Mouse (Mus musculus): ENCODE results near the gene Pan2. TPM values are rescaled to one million over a fixed set of nuclear protein-coding genes. Genes with fewer than 3 reads are reported as not detected.
"Not testable (repeated sequence)": the region's sequence is repeated elsewhere in the genome, so short reads cannot be mapped to it uniquely, and the experiment has no call there.

The Pan2 gene
- 10 to 100 TPM; 17.5 to 35.4 (median 24.2) TPM for total RNA-seq (2022)

DNA sequence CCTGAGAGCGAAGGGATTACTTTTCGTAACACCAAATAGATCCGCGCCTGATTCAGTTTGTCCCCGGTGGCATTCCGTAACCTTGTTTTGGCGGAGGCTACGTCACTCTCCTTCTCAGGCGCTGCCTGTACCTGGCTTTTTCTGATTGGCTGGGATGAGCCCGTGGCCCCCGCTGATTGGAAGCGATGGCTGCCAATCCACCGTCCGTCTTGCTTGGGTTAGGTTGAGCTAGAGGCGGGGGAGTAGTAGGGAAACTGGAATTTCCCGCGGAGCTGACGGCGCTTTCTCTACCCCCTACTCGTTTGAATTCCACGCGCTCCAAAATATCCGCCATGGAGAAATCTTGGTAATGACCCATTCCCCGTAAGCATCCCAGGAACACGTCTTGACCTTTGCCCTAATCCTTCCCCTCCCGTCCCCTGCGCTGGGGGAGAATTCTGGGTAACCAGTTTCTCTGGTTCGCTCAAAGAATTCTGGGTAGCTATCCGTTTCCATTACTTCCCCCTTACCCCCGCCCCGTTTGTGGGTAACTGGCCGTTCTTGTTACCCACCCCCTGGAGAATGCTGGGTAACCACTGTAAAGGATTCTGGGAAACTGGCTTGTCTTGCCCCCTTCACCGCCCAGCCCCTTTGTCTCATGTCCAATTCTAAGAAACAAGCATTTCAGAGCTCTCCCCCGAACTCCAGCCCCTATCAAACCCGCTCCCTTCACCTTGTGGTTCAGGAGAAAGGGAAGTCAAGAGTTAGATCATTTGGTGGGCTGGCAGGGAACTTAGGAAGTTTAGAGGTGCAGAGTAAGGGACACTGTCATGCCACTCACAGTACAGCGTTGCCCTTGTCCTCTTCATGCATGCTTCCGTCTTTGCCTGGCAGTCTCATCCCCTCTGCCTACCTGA lies at the start of gene Pan2:
Gene Pan2 (plus strand): TSS at position 210 of the 896 bp plus-strand sequence.
- DNase-seq = peak; percentile 99

- no peak for DNase-seq
Measured at GRCm38 (mm10) chr10:128253677-128254255, 49.4 kb upstream of the Pan2 start, which contains the start of gene Apon. Gene Apon (plus strand): TSS chr10:128254096.

- DNase-seq = no peak
Measured at GRCm38 (mm10) chr10:128255925-128256324, 47.2 kb upstream of the Pan2 start.

DNA sequence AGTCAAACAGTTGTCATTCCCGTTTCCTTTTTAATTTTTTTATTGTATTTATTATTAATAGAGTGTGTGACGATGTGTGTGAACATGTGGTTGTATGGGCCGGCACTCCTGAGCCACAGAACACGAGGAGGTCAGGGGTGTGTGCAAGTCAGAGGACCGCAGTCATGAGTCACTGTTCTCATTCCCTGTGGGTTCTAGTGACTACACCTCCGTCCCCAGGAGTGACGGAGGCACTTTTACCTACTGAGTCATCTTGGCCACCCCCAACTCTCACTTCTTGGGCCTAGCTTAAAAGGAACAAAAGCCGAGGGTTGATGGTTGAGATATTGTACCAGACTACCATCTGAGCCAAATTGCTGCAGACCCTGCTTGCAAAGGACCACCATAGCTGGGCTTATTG lies 46.8 kb upstream of the Pan2 start:
- DNase-seq = no peak

- DNase-seq = no peak
Measured at GRCm38 (mm10) chr10:128258953-128259352, 44.2 kb upstream of the Pan2 start.

DNA sequence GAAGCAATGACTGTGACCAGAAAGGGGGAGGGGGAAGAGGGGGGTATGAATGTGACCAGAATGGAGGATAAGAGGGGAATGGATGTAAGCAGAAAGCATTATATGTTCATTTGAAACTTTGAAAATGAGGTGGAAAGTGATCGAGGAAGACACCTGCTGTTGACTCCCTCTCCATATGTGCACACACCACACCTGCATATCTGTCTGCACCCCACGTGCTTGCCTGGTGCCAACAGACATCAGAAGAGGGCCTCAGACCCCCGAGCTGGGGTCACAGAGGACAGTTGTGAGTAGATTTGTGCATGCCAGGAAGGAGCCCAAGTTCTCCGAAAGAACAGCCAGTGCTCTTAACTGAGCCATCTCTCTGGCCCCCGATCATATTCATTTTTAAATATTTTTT lies 43.2 kb upstream of the Pan2 start:
- DNase-seq = no peak

GRCm38 (mm10) chr10:128260376-128260775 lies 42.8 kb upstream of the Pan2 start:
- not testable (repeated sequence) for DNase-seq

DNA sequence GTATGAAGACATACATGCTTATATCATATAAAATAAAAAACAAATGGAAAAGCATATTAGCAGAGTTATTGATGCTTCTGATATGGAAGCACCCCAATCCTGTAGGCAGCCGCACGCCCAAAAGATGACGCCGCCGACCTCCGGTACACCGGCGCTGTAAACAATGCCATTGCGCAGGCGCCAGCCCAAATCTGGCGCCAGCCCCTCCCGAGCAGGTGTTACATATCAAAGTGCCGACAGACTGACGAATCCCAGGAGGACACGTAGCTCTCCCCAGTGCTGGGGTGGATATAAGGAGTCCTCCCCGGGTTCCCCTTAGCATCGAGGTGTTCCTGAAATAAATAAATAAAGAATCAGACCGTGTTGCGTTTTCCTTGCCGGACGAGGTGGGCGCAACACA lies 40.8 kb upstream of the Pan2 start:
- DNase-seq = no peak

GRCm38 (mm10) chr10:128263393-128264310 lies 39.5 kb upstream of the Pan2 start:
- DNase-seq = no peak

- peak; percentile 54 for DNase-seq
Measured at GRCm38 (mm10) chr10:128268371-128268770, 34.8 kb upstream of the Pan2 start, which contains the start of gene Apof. Gene Apof (plus strand): TSS chr10:128268671.

DNA sequence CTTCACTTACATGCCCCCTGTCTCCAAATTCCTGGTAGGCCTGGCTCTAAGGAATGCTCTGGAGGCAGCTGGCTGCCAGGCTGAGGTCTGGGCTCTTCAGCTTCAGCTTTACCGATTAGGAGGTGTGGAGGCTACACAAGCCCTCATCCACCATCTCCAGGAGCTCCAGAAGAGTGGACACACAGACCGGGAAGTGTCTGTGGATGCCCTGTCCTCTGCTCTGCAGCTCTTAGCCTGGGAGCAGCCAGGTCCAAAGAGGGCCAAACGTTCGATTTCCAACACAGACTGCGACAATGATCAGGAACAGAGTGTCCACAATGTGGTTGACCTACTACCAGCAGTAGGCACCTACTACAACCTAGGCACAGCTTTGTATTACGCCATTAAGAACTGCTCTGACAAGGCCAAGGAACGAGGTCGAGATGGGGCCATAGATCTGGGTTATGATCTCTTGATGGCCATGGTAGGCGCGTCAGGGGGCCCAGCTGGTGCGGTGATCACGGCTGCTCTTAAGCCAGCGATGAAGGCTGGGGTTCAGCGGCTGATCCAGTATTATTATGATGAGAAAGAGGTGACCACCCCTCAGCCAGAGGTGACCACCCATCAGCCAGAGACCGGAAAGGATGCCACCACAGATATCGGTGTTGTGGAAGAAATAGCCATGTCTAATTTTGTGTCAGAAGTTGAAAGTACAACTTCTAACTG lies 33.8 kb upstream of the Pan2 start:
- no peak for DNase-seq

DNA sequence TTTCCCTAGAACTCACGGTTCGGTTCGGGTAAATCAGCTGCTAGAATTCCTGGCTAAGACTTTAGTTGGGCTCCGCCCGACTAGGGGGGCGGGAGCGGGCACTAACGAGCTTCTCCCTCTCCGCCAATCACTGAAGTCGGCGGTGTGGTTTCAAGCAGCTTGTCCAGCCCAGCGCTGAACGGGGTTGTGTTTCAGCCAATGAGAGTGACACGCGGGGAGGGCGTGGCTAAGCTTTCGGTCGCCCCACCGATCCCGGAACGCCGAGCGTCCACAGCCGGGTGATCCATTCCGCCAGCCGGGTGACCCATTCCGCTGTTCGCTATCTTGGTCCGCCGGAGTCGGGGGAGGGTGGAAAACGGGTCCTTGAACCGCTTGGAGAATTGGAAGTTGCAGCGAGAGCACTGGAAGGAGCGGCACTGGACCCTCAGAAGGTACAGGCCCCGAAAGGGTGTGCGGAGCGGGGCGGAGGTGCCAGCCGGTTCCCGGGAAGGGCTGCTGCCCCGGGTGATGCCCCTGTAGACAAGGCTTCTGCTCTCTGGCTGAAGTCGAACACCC lies 32.8 kb upstream of the Pan2 start, which contains the start of gene Stat2:
Gene Stat2 (plus strand): TSS at position 273 of the 555 bp plus-strand sequence.
- peak; percentile 99 for DNase-seq

- DNase-seq = no peak
Measured at GRCm38 (mm10) chr10:128270866-128271265, 32.3 kb upstream of the Pan2 start.

DNA sequence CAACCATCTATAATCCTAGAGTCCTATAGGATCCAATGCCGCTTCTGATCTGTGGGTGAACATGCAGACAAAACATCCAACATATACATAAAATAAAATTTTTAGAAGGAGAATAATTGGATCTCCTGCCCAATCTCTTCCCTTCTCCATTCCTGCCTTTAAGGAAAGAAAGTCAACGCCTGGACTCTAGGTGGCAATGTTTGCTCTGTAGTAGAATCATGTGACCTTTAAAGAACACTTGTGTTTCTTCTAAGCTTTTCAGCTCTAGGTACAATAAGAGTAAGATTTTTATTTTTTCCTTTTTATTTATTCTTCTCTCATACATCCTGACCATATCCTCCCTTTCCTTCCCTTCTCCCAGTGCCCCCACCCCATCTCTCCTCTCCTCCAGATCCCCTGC lies 31.3 kb upstream of the Pan2 start:
- no peak for DNase-seq

- not testable (repeated sequence) for DNase-seq
Measured at GRCm38 (mm10) chr10:128272819-128273439, 30.2 kb upstream of the Pan2 start.

DNA sequence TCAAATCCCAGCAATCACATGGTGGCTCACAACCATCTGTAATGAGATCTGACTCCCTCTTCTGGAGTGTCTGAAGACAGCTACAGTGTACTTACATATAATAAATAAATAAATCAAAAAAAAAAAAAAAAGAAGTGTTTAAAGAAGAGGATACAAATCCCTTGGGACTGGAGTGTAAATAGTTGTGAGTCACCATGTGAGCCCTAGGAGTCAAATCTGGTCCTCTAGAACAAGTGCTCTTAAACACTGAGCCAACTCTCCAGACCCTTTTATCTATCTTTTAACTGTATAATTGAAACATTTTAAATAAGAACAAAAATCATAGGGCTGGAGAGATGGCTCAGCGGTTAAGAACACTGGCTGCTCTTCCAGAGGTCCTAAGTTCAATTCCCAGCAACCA lies 27.8 kb upstream of the Pan2 start:
- not testable (repeated sequence) for DNase-seq

DNA sequence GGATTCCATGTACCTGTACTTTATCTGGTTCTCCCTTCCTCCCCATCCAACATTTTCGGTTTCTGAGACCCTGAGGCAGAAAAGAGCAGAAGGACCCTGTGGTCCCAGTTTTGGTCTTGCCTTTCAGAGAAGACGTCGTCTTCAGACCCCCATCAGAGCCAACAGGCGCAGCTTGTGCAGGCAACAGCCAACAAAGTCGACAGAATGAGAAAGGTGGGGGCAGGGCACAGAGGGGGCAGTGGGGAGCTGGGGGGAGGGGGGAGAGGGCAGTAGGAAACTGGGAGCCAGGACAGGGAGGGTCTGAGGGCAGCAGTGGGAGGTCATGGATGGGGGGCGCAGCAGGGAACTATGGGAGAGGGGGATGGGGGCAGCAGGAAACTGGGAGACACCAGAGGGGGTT lies 25.0 kb upstream of the Pan2 start:
- no peak for DNase-seq

GRCm38 (mm10) chr10:128280943-128281342 lies 22.2 kb upstream of the Pan2 start:
- DNase-seq = no peak

GRCm38 (mm10) chr10:128281682-128282081 lies 21.5 kb upstream of the Pan2 start:
- DNase-seq = no peak

- no peak for DNase-seq
Measured at GRCm38 (mm10) chr10:128282886-128283450, 20.2 kb upstream of the Pan2 start.

Measured in adrenal gland, adult 8-10 months (tissue).